Mouse (Mus musculus): ENCODE results near the gene Rcor3.

DNA sequence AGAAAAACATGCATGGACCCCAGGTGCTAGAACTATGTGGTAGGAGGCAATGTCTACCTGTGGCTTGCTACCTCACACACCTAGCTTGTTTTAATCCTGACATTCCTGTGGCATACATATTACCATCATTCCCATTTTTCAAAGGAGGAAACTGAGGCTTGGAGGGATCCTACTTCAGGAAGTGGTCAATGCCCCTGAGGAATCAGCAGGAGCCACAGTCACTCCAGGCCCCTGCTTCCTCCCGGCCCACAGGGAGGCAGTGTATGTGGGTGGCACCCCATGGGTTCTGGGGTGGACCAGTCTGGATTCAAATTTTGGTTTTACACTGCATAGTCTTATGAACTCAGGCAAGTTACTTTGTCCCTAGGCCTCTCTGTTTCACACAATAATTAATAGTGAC lies 58.7 kb downstream of the Rcor3 start:
- no peak for TF ChIP-seq CTCF (IDR thresholded peaks at IDR 0.05; ENCODE audit: control insufficient read depth, insufficient read depth, low read length)
- no peak for TF ChIP-seq POLR2A (IDR thresholded peaks at IDR 0.05; ENCODE audit: borderline replicate concordance, control insufficient read depth, low read depth, low read length)
